Mouse (Mus musculus) midbrain, postnatal 0 days (tissue): ENCODE measurements around the gene Sept12. TPM values are rescaled to one million over a fixed set of nuclear protein-coding genes. Genes with fewer than 3 reads are reported as not detected.

Source experiments
- ATAC-seq: fragments of 200-750 bp; cut with Nextera tagmentation; 2 replicates; pipeline ENCODE4 v1.8.0; 2017; ENCODE audit warnings: moderate number of reproducible peaks, mild to moderate bottlenecking, moderate TSS enrichment, moderate library complexity; ENCODE audit not compliant: low FRiP score
- DNase-seq: peaks from one replicate; pipeline ENCODE4 v3.0.0-alpha.2; 2015; ENCODE audit warnings: low spot score
- H3K27ac ChIP-seq: fragments of 300-500 bp; sonication (generic); 2 replicates; pipeline ENCODE4 v1.5.1; 2014; ENCODE audit warnings: low read depth, mild to moderate bottlenecking, low read length, mixed read lengths
- H3K27me3 ChIP-seq: fragments of 300-500 bp; sonication (generic); 2 replicates; pipeline ENCODE4 v1.6.1; 2014; ENCODE audit warnings: low read length, control low read depth, mixed read lengths; ENCODE audit not compliant: insufficient read depth
- H3K36me3 ChIP-seq: fragments of 300-500 bp; sonication (generic); 2 replicates; pipeline ENCODE4 v1.6.1; 2014; ENCODE audit warnings: low read length, control low read depth, mixed read lengths; ENCODE audit not compliant: insufficient read depth
- H3K4me1 ChIP-seq: fragments of 300-500 bp; sonication (generic); 2 replicates; pipeline ENCODE4 v1.6.1; 2014; ENCODE audit warnings: mild to moderate bottlenecking, control low read depth, antibody characterized with exemption, low read length, mixed read lengths; ENCODE audit not compliant: insufficient read depth
- H3K4me2 ChIP-seq: fragments of 300-500 bp; sonication (generic); 2 replicates; pipeline ENCODE4 v1.6.1; 2014; ENCODE audit warnings: low read depth, mild to moderate bottlenecking, low read length, mixed read lengths; ENCODE audit not compliant: poor library complexity, severe bottlenecking
- H3K4me3 ChIP-seq: fragments of 300-500 bp; sonication (generic); 2 replicates; pipeline ENCODE4 v1.5.1; 2014; ENCODE audit warnings: low read depth, mild to moderate bottlenecking, low read length, moderate library complexity
- H3K9ac ChIP-seq: fragments of 300-500 bp; sonication (generic); replicated peaks from 2 replicates; pipeline ENCODE4 v1.6.1; 2014; ENCODE audit warnings: mild to moderate bottlenecking, low read length, moderate library complexity, mixed read lengths; ENCODE audit not compliant: poor library complexity, severe bottlenecking
- H3K9me3 ChIP-seq: fragments of 300-500 bp; sonication (generic); 2 replicates; pipeline ENCODE4 v1.6.1; 2016; ENCODE audit warnings: low read length, control low read depth
- CTCF ChIP-seq: IDR thresholded peaks from 2 replicates; pipeline ENCODE4 v1.5.1; 2016; ENCODE audit warnings: antibody characterized with exemption, mild to moderate bottlenecking
- WGBS: fragments of 180-500 bp; shearing (Covaris S2); extraction: QIAGEN DNeasy Blood & Tissue Kit; methylation state at CpG from one replicate; pipeline ENCODE4 v1.1.7; 2014; 5-methylcytosine and 5-hydroxymethylcytosine counted together
- polyA plus RNA-seq: library from polyadenylated mRNA; unstranded; fragments of >200 nt; fragmentation: Nextera tagmentation; extraction: Ambion mirVana; gene quantifications from 2 replicates; pipeline ENCODE4 v1.2.1, GENCODE M21; 2015
- total RNA-seq: library from RNA; depleted of rRNA; stranded (reverse); fragments of >200 nt; gene quantifications from 2 replicates; pipeline ENCODE4 v1.2.3, GENCODE M21; 2014

Sept12 gene
- total and polyA plus RNA-seq, 2 experiments from 2014 or later: not detected

- WGBS: 90% methylated on average over 5 of the region's 5 CpGs
- H3K27ac ChIP-seq: no peak overlapping the region
These were observed 28.4 kb downstream of the Sept12 start for GRCm38 (mm10) chr16:4969055-4969843.

GRCm38 (mm10) chr16:4968426-4968825 is 29.2 kb downstream of the Sept12 start:
- Histone ChIP-seq H3K27ac (no peak overlapping the region), H3K4me3 (no peak overlapping the region), H3K9ac (no peak overlapping the region), H3K4me1 (peaks cover 3% of the 10 kb centered on the region; the same call in 1 of the 2 replicates), H3K9me3 (no peaks in the 10 kb centered on the region), H3K36me3 (peaks cover 9% of the 10 kb centered on the region), H3K27me3 (no peaks in the 10 kb centered on the region), H3K4me2 (no peak overlapping the region)
- WGBS: 76% methylated on average over 3 of the region's 3 CpGs
- ATAC-seq (no peak), DNase-seq (no peak)
- no peak for TF ChIP-seq CTCF

More at GRCm38 (mm10) chr16:4969055-4969843, 28.4 kb downstream of the Sept12 start:
- no peak for TF ChIP-seq CTCF
- Histone ChIP-seq H3K4me2 (no peak overlapping the region), H3K4me1 (peaks cover 3% of the 10 kb centered on the region; the same call in 1 of the 2 replicates), H3K4me3 (no peak overlapping the region), H3K27me3 (no peaks in the 10 kb centered on the region), H3K9ac (no peak overlapping the region), H3K9me3 (no peaks in the 10 kb centered on the region), H3K36me3 (peaks cover 9% of the 10 kb centered on the region)
- ATAC-seq: no peak
- DNase-seq: no peak

DNA sequence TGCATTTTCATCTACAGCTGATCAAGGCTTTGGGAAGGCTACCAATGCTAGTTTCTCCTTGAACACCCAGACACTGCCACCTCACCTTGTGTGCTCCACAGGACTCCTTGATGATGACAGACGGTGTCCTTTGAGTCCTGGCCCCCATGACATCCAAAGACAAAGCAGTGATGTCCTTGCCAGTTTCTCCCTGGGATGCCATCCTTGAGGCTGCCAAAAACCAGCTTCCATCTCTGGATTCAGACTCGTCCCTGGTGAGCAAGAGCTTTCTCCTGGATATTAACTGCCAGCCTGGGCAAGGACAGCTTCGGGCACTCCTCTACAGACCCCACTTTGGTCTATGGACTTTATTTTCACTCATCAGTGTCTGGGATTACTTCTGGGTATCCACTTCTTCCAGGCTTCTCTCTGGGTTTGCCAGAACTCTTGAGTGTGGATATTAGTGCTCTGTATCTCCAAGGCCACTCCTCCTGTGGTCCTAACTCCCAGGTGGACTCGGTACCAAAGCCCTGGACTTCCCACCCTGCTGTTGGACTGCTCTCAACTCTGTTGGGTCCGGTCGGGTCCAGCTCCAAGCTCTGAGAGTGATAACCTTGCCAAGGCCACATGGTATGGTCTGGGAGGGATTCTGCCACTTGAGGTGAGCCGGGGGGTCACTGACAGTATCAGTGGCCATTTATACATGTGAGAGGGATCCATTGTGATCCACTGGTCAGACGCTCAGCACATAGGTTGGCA is 32.1 kb downstream of the Sept12 start:
- no peak overlapping the region for H3K4me3 ChIP-seq
- H3K9ac ChIP-seq: no peak overlapping the region
- no peak for TF ChIP-seq CTCF
- ATAC-seq: no peak
- peaks cover 5% of the 10 kb centered on the region for H3K36me3 ChIP-seq
- H3K9me3 ChIP-seq: no peaks in the 10 kb centered on the region
- peak overlapping the region; percentile 83; the same call in 1 of the 2 replicates for H3K27ac ChIP-seq
- H3K27me3 ChIP-seq: no peaks in the 10 kb centered on the region
- DNase-seq: no peak
- WGBS: 88% methylated on average over 8 of the region's 8 CpGs
- peaks cover 17% of the 10 kb centered on the region for H3K4me1 ChIP-seq
- H3K4me2 ChIP-seq: peak overlapping the region; percentile 65; the same call in 1 of the 2 replicates

GRCm38 (mm10) chr16:4964731-4965391 is 32.8 kb downstream of the Sept12 start:
- TF ChIP-seq CTCF: no peak
- no peaks in the 10 kb centered on the region for H3K27me3 ChIP-seq
- peak overlapping the region; percentile 65 for H3K4me2 ChIP-seq
- no peaks in the 10 kb centered on the region for H3K9me3 ChIP-seq
- H3K4me3 ChIP-seq: peak overlapping the region; percentile 63
- WGBS: 20% methylated on average over 13 of the region's 13 CpGs
- ATAC-seq (peak; percentile 21; the same call in 1 of the 2 replicates), DNase-seq (peak; percentile 48)
- peaks cover 17% of the 10 kb centered on the region for H3K4me1 ChIP-seq
- H3K36me3 ChIP-seq: peaks cover 10% of the 10 kb centered on the region
- peak overlapping the region; percentile 83 for H3K27ac ChIP-seq
- peak overlapping the region; percentile 78 for H3K9ac ChIP-seq

- Histone ChIP-seq H3K4me1 (peaks cover 17% of the 10 kb centered on the region), H3K36me3 (peaks cover 13% of the 10 kb centered on the region), H3K4me3 (peak within 1 kb of the TSS; percentile 63), H3K4me2 (peak within 1 kb of the TSS; percentile 65), H3K9ac (peak within 1 kb of the TSS; percentile 78), H3K27ac (peak within 1 kb of the TSS; percentile 83), H3K27me3 (no peaks in the 10 kb centered on the region), H3K9me3 (no peaks in the 10 kb centered on the region)
- TF ChIP-seq CTCF: no peak; the same call in 1 of the 2 replicates
- DNase-seq (peak; percentile 98), ATAC-seq (peak; percentile 99)
- under 1% methylated on average over 72 of the region's 76 CpGs for WGBS
These were observed 33.6 kb downstream of the Sept12 start, which contains the start of gene Anks3 for GRCm38 (mm10) chr16:4963797-4964709. Gene Anks3 (minus strand): TSS chr16:4964205.
